Mouse (Mus musculus): ENCODE results near the gene Morc2b. TPM values are rescaled to one million over a fixed set of nuclear protein-coding genes. Genes with fewer than 3 reads are reported as not detected.

The Morc2b gene
- polyA plus RNA-seq, 1 experiment from 2014 or later: 0.90 TPM

GRCm38 (mm10) chr17:33067958-33068357 lies 71.5 kb downstream of the Morc2b start, which contains the start of gene 4921501E09Rik:
TSS of gene 4921501E09Rik (minus strand) at chr17:33068058.
- H3K9ac ChIP-seq (replicated peaks; ENCODE audit: low read depth, low read length): no peak within 1 kb of the TSS
- no peaks in the 10 kb centered on the region for H3K27me3 ChIP-seq (ENCODE audit: control insufficient read depth, insufficient read depth, low read length)
- H3K36me3 ChIP-seq (ENCODE audit: control insufficient read depth, insufficient read depth, low read length): no peaks in the 10 kb centered on the region
- WGBS: 69% methylated on average over 1 of the region's 1 CpGs
- no peak within 1 kb of the TSS for H3K4me3 ChIP-seq (ENCODE audit: low read depth, low read length)
- H3K4me2 ChIP-seq (ENCODE audit: low read depth, low read length): no peak within 1 kb of the TSS
- no peaks in the 10 kb centered on the region for H3K9me3 ChIP-seq (ENCODE audit: control insufficient read depth, low read length)
- H3K4me1 ChIP-seq (ENCODE audit: control insufficient read depth, insufficient read depth, low read length): no peaks in the 10 kb centered on the region
- ATAC-seq (ENCODE audit: low read depth): no peak
- H3K27ac ChIP-seq (ENCODE audit: low read depth, low read length): no peak within 1 kb of the TSS

Other genes starting within 250 kb of the Morc2b start
- gene Zfp870, start 248.0 kb downstream of the Morc2b start, polyA plus RNA-seq (2014; fragmentation: Nextera tagmentation; extraction: Ambion mirVana): 9.5 and 11.7 TPM in 2 replicates
- not detected in 2 replicates for gene Cyp4f14, start 222.3 kb downstream of the Morc2b start, polyA plus RNA-seq (2014; fragmentation: Nextera tagmentation; extraction: Ambion mirVana)
- 6.9 and 9.4 TPM in 2 replicates for gene Cyp4f13, start 192.3 kb downstream of the Morc2b start, polyA plus RNA-seq (2014; fragmentation: Nextera tagmentation; extraction: Ambion mirVana)
- gene Zfp472, start 173.9 kb downstream of the Morc2b start, polyA plus RNA-seq (2014; fragmentation: Nextera tagmentation; extraction: Ambion mirVana): 7.3 and 9.5 TPM in 2 replicates
- gene Zfp952, start 146.6 kb downstream of the Morc2b start, polyA plus RNA-seq (2014; fragmentation: Nextera tagmentation; extraction: Ambion mirVana): 24.9 and 25.0 TPM in 2 replicates
- 33.6 and 34.4 TPM in 2 replicates for gene Zfp763, start 106.3 kb downstream of the Morc2b start, polyA plus RNA-seq (2014; fragmentation: Nextera tagmentation; extraction: Ambion mirVana)
- not detected in 2 replicates for gene 4921501E09Rik, start 71.6 kb downstream of the Morc2b start, polyA plus RNA-seq (2014; fragmentation: Nextera tagmentation; extraction: Ambion mirVana)
- gene Zfp563, start 50.4 kb downstream of the Morc2b start, polyA plus RNA-seq (2014; fragmentation: Nextera tagmentation; extraction: Ambion mirVana): 23.0 and 30.1 TPM in 2 replicates
- 0.12 TPM in 2 replicates for gene Olfr55, start 28.8 kb upstream of the Morc2b start, polyA plus RNA-seq (2014; fragmentation: Nextera tagmentation; extraction: Ambion mirVana)
- not detected in 2 replicates for gene Olfr239, start 51.6 kb upstream of the Morc2b start, polyA plus RNA-seq (2014; fragmentation: Nextera tagmentation; extraction: Ambion mirVana)
- 0.05 and 0.08 TPM in 2 replicates for gene Olfr1564, start 82.0 kb upstream of the Morc2b start, polyA plus RNA-seq (2014; fragmentation: Nextera tagmentation; extraction: Ambion mirVana)
- gene Zfp955a, start 115.5 kb upstream of the Morc2b start, polyA plus RNA-seq (2014; fragmentation: Nextera tagmentation; extraction: Ambion mirVana): 27.9 and 28.2 TPM in 2 replicates
- gene Olfr63, start 125.0 kb upstream of the Morc2b start, polyA plus RNA-seq (2014; fragmentation: Nextera tagmentation; extraction: Ambion mirVana): not detected in 2 replicates
- 18.5 and 20.3 TPM in 2 replicates for gene Zfp955b, start 149.9 kb upstream of the Morc2b start, polyA plus RNA-seq (2014; fragmentation: Nextera tagmentation; extraction: Ambion mirVana)
- 19.3 and 22.9 TPM in 2 replicates for gene Zfp81, start 219.2 kb upstream of the Morc2b start, polyA plus RNA-seq (2014; fragmentation: Nextera tagmentation; extraction: Ambion mirVana)

Measured in neural tube, embryonic 14.5 days (tissue).